Mouse (Mus musculus) heart, embryonic 13.5 days (tissue): ENCODE measurements around the gene Pkm. TPM values are rescaled to one million over a fixed set of nuclear protein-coding genes. Genes with fewer than 3 reads are reported as not detected.
A peak's percentile ranks its signal among the peaks of the same experiment; 100 is the strongest.

Experiments
- ATAC-seq: fragments of 200-750 bp; cut with Nextera tagmentation; 2 replicates; pipeline ENCODE4 v1.8.0; 2017; ENCODE audit warnings: moderate TSS enrichment; ENCODE audit not compliant: insufficient number of reproducible peaks, low FRiP score, low TSS enrichment; ENCODE audit errors: extremely low read depth
- H3K27ac ChIP-seq: fragments of 300-500 bp; sonication (generic); replicated peaks from 2 replicates; pipeline ENCODE4 v1.5.1; 2015; ENCODE audit warnings: moderate library complexity, mild to moderate bottlenecking, inconsistent platforms
- H3K27me3 ChIP-seq: fragments of 300-500 bp; sonication (generic); replicated peaks from 2 replicates; pipeline ENCODE4 v1.6.1; 2015; ENCODE audit warnings: mild to moderate bottlenecking, inconsistent platforms
- H3K36me3 ChIP-seq: fragments of 300-500 bp; sonication (generic); 2 replicates; pipeline ENCODE4 v1.6.1; 2015; ENCODE audit warnings: mild to moderate bottlenecking, inconsistent platforms
- H3K4me1 ChIP-seq: fragments of 300-500 bp; sonication (generic); 2 replicates; pipeline ENCODE4 v1.6.1; 2015; ENCODE audit warnings: inconsistent platforms
- H3K4me2 ChIP-seq: fragments of 300-500 bp; sonication (generic); 2 replicates; pipeline ENCODE4 v1.6.1; 2015; ENCODE audit warnings: inconsistent platforms, mild to moderate bottlenecking, moderate library complexity
- H3K4me3 ChIP-seq: fragments of 300-500 bp; sonication (generic); 2 replicates; pipeline ENCODE4 v1.5.1; 2015; ENCODE audit warnings: moderate library complexity, mild to moderate bottlenecking, inconsistent platforms
- H3K9ac ChIP-seq: fragments of 300-500 bp; sonication (generic); 2 replicates; pipeline ENCODE4 v1.6.1; 2015; ENCODE audit warnings: inconsistent platforms, mild to moderate bottlenecking, moderate library complexity
- H3K9me3 ChIP-seq: fragments of 300-500 bp; sonication (generic); 2 replicates; pipeline ENCODE4 v1.6.1; 2016; ENCODE audit warnings: inconsistent platforms
- WGBS: fragments of 180-500 bp; shearing (Covaris S2); methylation state at CpG from one replicate; pipeline ENCODE4 v1.1.7; 2015; ENCODE audit warnings: mixed read lengths; 5-methylcytosine and 5-hydroxymethylcytosine counted together
- polyA plus RNA-seq: library from polyadenylated mRNA; unstranded; fragments of >200 nt; fragmentation: Nextera tagmentation; extraction: Ambion mirVana; gene quantifications from 2 replicates; pipeline ENCODE4 v1.2.1, GENCODE M21; 2015

Gene Pkm
- polyA plus RNA-seq, 1 experiment from 2014 or later: 1,816 TPM

DNA sequence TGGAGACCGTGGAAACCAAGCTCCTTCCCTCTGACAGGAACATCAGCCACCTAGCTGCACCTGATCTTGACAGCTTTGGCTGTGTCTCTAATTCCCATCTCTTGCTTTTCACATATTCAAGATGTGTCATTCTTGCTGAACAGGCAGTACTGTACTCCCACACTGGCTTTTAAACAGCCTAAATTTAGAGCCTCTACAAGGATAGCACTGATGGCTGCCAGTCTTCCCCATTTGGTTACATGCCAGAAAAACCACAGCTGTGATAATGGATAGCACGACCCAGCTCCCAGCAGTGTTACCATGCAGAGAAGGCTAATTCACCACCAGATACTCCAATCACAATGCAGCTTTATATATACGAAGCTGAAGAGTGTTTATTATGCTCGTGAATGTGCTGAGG is 11.1 kb downstream of the Pkm start:
- Histone ChIP-seq H3K4me1 (peaks cover 72% of the 10 kb centered on the region), H3K4me3 (no peak overlapping the region), H3K4me2 (0 out of 2 replicates have a peak overlapping the region, but pooled peaks have one; percentile 17), H3K27me3 (no peaks in the 10 kb centered on the region), H3K9ac (peak overlapping the region; percentile 6; the same call in 1 of the 2 replicates), H3K36me3 (peaks cover 99% of the 10 kb centered on the region), H3K27ac (peak overlapping the region; percentile 68), H3K9me3 (no peaks in the 10 kb centered on the region)
- 47% methylated on average over 4 of the region's 4 CpGs for WGBS
- no peak for ATAC-seq

DNA sequence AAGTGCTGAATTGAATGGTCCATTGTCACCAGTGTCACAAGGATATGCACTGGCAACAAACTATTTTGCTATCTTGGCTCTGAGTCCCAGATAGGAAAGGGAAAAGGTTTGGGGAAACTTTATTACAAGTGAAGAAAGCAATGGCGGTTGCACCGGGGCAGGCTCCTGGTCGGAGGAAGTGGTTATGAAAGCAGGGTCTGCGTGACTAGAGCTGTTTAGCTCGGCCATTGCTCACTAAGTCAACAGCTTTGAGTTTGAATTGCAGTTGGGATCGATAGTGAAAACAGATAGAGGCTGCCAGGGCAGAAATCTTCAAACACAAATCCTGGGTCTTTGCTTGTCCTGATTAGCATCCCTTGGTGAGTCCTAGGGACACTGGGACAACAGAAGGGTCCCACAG is 11.7 kb downstream of the Pkm start:
- no peak for ATAC-seq
- peak overlapping the region; percentile 68 for H3K27ac ChIP-seq
- no peaks in the 10 kb centered on the region for H3K9me3 ChIP-seq
- H3K9ac ChIP-seq: 0 out of 2 replicates have a peak overlapping the region, but pooled peaks have one; percentile 15
- peaks cover 72% of the 10 kb centered on the region for H3K4me1 ChIP-seq
- H3K27me3 ChIP-seq: no peaks in the 10 kb centered on the region
- 74% methylated on average over 6 of the region's 6 CpGs for WGBS
- H3K36me3 ChIP-seq: peaks cover 100% of the 10 kb centered on the region
- no peak overlapping the region for H3K4me3 ChIP-seq
- no peak overlapping the region for H3K4me2 ChIP-seq

DNA sequence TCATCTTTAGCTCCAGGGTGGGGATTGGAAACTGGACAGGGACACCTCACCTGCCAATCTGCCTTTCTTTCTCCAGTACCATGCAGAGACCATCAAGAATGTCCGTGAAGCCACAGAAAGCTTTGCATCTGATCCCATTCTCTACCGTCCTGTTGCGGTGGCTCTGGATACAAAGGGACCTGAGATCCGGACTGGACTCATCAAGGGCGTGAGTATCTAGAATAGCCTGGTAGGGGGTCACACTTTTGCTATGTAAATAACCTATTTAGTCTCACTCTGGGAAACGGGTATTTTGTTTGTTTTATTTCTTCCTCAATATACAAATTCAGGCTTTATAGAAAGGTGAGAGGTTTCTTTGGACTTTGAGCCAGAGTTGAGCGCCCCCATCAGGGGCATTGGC is 12.3 kb downstream of the Pkm start:
- peaks cover 72% of the 10 kb centered on the region for H3K4me1 ChIP-seq
- no peak overlapping the region for H3K4me2 ChIP-seq
- peaks cover 100% of the 10 kb centered on the region for H3K36me3 ChIP-seq
- no peak for ATAC-seq
- H3K9ac ChIP-seq: no peak overlapping the region
- H3K27me3 ChIP-seq: no peaks in the 10 kb centered on the region
- H3K9me3 ChIP-seq: no peaks in the 10 kb centered on the region
- 88% methylated on average over 7 of the region's 7 CpGs for whole genome bisulfite sequencing
- H3K4me3 ChIP-seq: no peak overlapping the region
- H3K27ac ChIP-seq: no peak overlapping the region

DNA sequence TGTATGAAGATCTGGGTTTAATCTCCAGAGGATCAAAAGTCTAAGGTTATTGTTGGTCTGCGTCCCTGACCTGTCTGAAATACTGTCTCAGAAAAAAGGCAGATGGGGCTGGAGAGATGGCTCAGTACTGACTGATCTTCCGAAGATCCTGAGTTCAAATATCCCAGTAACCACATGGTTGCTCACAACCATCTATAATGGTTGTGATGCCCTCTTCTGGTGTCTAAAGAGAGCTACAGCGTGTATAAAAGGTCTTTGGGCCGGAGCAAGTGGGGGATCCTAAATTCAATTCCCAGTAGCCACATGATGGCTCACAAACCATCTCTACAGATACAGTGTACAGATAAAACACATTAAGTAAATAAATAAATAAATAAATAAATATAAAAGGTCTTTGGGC is 13.0 kb downstream of the Pkm start:
- Histone ChIP-seq H3K36me3 (peaks cover 100% of the 10 kb centered on the region), H3K4me2 (no peak overlapping the region), H3K9ac (no peak overlapping the region), H3K4me3 (no peak overlapping the region), H3K9me3 (no peaks in the 10 kb centered on the region), H3K4me1 (peaks cover 67% of the 10 kb centered on the region), H3K27ac (no peak overlapping the region), H3K27me3 (no peaks in the 10 kb centered on the region)
- 83% methylated on average over 4 of the region's 4 CpGs for WGBS
- no peak for ATAC-seq

DNA sequence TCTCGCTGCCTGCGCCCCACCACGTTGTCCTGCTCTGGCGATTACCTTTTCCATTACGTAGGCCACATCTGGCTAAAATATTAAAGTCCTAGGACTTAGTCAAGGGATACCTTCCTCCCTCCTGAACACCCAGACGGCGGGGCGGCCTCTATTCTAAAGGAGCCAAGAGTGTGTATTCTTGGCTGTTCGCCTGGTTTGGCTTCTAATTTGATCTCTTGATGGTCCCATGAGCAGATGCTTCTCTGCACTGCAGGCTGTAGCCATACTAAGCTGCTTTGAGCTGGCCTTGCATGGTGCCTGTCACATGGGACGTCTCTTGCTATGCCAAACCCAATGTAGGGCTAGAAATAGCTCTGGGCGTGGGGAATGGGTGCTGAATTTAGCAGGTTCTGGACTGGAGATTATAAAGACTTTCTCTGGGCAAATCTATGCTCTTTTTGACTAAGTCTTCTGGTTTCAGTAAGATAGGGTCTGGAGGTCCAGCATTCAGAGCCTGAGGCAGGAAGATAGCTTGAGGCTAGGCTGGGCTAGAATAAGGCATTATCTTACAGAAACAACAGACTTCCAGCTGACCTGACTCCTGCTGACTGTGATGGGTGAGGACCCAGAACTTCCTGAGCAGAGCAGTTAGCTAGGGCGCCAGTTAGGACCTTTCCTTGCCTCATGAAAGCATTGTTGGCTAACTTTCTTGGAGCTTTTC is 16.2 kb downstream of the Pkm start:
- Histone ChIP-seq H3K4me2 (no peak overlapping the region), H3K9ac (no peak overlapping the region), H3K4me1 (peaks cover 35% of the 10 kb centered on the region), H3K27ac (peak overlapping the region; percentile 40), H3K4me3 (no peak overlapping the region), H3K27me3 (no peaks in the 10 kb centered on the region), H3K36me3 (peaks cover 100% of the 10 kb centered on the region), H3K9me3 (no peaks in the 10 kb centered on the region)
- WGBS: 75% methylated on average over 12 of the region's 12 CpGs
- ATAC-seq: no peak

DNA sequence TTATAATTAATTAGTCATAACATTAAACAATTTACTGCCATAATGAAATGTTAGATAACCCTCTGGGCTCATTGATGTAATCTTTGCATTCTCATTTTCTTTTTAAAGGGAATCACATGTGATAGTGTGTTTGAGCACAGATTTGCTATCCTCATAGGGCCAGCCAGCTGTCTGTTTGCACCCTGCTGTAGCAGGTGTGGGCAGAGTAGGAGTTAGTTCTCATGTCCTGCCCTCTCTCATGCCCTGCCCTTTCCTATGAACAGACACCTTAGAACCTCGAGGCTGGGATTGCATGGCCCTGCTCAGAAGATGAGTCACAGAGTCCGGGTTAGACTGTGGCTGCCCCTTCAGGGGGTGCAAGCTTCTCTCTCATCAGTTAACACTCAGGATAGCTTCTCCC is 17.3 kb downstream of the Pkm start:
- Histone ChIP-seq H3K27ac (no peak overlapping the region), H3K4me2 (no peak overlapping the region), H3K36me3 (peaks cover 100% of the 10 kb centered on the region), H3K4me1 (peaks cover 27% of the 10 kb centered on the region), H3K9me3 (no peaks in the 10 kb centered on the region), H3K4me3 (no peak overlapping the region), H3K9ac (no peak overlapping the region), H3K27me3 (no peaks in the 10 kb centered on the region)
- WGBS: 52% methylated on average over 2 of the region's 2 CpGs
- no peak for ATAC-seq

DNA sequence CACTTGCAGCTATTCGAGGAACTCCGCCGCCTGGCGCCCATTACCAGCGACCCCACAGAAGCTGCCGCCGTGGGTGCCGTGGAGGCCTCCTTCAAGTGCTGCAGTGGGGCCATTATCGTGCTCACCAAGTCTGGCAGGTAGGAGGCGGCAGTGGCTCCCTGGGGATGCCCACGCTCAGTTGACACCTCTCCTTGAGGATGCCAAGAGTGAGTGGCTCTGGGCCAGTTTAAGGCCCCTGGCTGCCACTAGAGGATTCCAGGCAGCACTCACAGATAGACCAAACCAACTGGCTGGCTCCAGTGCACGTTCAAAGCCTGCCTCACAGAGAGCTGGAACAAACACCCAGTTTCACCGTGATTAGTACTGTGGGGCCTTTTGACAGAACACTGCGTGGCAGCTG is 19.4 kb downstream of the Pkm start:
- Histone ChIP-seq H3K4me3 (no peak overlapping the region), H3K9me3 (no peaks in the 10 kb centered on the region), H3K27ac (0 out of 2 replicates have a peak overlapping the region, but pooled peaks have one; percentile 5), H3K9ac (no peak overlapping the region), H3K36me3 (peaks cover 90% of the 10 kb centered on the region), H3K4me2 (no peak overlapping the region), H3K4me1 (peaks cover 33% of the 10 kb centered on the region), H3K27me3 (peaks cover 5% of the 10 kb centered on the region)
- ATAC-seq: no peak
- WGBS: 83% methylated on average over 14 of the region's 14 CpGs

DNA sequence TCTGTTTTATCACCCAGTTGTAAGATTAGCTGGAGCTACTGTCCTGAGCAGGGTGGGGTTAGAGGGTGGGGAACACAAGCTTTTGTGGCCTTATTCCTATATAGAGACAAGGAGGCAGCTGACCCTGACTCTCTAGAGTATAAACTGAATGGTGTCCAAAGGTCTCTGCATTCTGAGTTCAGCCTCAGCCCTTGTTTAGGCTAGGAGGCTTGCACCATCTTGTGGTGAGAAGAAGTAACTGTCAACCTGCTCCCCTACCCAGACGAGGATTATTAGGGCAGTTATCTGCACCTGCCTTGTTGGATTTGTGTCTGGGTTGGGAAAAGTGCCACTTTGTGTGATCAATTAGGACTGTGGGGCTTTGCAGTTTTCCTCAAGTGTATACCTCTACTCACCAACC is 22.1 kb downstream of the Pkm start:
- peaks cover 63% of the 10 kb centered on the region for H3K36me3 ChIP-seq
- peaks cover 28% of the 10 kb centered on the region for H3K27me3 ChIP-seq
- H3K27ac ChIP-seq: no peak overlapping the region
- ATAC-seq: no peak
- no peaks in the 10 kb centered on the region for H3K9me3 ChIP-seq
- no peak overlapping the region for H3K4me3 ChIP-seq
- WGBS: 19% methylated on average over 1 of the region's 1 CpGs
- no peak overlapping the region for H3K9ac ChIP-seq
- peaks cover 14% of the 10 kb centered on the region for H3K4me1 ChIP-seq
- no peak overlapping the region for H3K4me2 ChIP-seq

DNA sequence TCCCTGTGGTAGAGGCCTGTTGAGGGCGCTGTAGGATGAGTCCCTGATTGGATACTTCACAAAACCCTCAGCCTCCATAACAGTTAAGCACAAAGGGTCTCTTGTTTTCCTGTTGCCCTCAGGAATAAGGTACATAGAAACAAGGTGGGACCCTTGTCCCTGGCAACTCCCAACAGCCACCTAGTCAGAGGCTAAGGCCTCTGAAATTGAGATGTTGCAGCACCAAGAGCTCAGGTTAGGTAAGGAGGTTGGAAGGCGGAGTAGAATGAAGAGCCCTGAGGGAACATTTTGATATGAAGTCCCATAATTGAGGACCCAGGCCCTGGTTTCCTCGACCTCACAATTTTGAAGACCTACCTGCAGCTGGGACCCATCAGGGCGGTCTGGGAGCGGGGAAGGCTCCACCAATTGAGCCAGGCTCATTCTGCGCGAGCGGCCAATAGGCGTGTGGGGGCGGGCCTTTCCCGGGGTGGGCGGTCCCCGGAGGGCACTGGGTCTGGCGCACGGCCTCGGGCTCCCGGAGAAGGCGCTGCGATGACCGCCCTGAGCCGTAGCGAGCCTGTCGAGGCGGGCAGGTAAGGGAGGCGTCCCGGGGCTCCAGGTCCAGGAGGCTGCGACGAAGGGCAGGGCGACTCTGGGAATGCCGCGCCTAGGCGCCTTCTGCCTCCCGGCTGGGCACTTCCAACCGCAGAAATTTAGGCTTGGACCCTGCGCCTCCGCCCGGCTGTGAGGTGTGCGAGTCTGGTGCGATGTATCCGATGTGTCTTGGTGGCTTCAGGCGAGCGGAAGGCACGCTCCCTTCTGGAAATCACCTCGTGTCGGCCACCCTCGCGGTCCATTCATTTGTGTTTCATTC is 23.7 kb downstream of the Pkm start, which contains the start of gene Gramd2:
TSS of gene Gramd2 (plus strand) at position 467 of the 856 bp plus-strand sequence.
- Histone ChIP-seq H3K9me3 (no peaks in the 10 kb centered on the region), H3K27ac (no peak within 1 kb of the TSS; the same call in 1 of the 2 replicates), H3K4me2 (peak within 1 kb of the TSS; percentile 97), H3K4me1 (peaks cover 11% of the 10 kb centered on the region), H3K4me3 (peak within 1 kb of the TSS; percentile 57), H3K36me3 (peaks cover 47% of the 10 kb centered on the region), H3K9ac (peak within 1 kb of the TSS; percentile 79), H3K27me3 (peaks cover 28% of the 10 kb centered on the region)
- ATAC-seq: peak; percentile 85
- WGBS: 3% methylated on average over 43 of the region's 47 CpGs

DNA sequence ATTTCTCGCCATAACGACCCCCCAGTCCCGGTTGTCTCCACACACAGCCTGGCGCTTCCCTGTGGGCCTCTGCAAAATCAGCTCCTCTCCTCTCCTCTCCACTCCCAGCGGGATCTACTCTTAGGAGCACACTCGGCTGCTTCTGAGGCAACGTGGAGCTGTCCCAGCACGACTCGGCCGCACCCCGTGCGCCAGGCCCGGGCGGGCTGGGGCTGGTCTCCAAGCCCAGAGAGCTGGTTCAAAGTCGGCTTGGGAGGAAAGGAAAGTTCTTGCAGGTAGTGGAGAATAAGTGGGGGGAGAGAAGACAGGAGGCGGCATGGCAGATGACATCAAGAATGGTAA is 24.3 kb downstream of the Pkm start:
- H3K27me3 ChIP-seq: peaks cover 32% of the 10 kb centered on the region
- peak overlapping the region; percentile 57 for H3K4me3 ChIP-seq
- peaks cover 41% of the 10 kb centered on the region for H3K36me3 ChIP-seq
- no peak for ATAC-seq
- H3K27ac ChIP-seq: no peak overlapping the region
- peak overlapping the region; percentile 79 for H3K9ac ChIP-seq
- H3K4me2 ChIP-seq: peak overlapping the region; percentile 97
- WGBS: 12% methylated on average over 16 of the region's 16 CpGs
- H3K4me1 ChIP-seq: peaks cover 11% of the 10 kb centered on the region
- no peaks in the 10 kb centered on the region for H3K9me3 ChIP-seq

DNA sequence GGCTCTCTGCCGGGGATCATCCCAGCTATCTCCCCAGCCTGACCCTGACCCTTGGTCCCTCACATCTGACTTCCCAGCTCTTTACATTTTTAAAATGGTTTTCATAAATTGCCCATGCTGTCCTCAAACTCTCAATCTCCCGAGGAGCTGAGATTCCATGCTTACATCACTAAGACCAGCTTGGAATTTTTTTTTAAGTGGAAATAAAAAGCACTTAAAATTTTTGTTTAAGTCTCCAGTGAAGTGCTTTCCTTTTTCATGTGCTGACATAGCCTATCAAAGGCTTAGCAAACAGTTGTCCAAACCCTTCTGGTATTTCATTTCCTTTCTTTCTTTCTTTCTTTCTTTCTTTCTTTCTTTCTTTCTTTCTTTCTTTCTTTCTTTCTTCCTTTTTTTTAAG is 27.9 kb downstream of the Pkm start:
- WGBS: 50% methylated on average over 2 of the region's 2 CpGs
- Histone ChIP-seq H3K4me3 (no peak overlapping the region), H3K36me3 (peaks cover 6% of the 10 kb centered on the region), H3K27ac (no peak overlapping the region), H3K4me2 (no peak overlapping the region), H3K9ac (no peak overlapping the region), H3K27me3 (peaks cover 32% of the 10 kb centered on the region), H3K9me3 (no peaks in the 10 kb centered on the region), H3K4me1 (peaks cover 15% of the 10 kb centered on the region)
- no peak for ATAC-seq
